Mouse (Mus musculus) kidney, adult 11 months (tissue): Measurements from ENCODE around the gene Defa2.
"Not testable (repeated sequence)": the region's sequence is repeated elsewhere in the genome, so short reads cannot be mapped to it uniquely, and the experiment has no call there.

Experiments used
- DNase-seq: peaks from one replicate; pipeline ENCODE4 v3.0.0; 2022

Defa2 gene

GRCm38 (mm10) chr8:21378215-21378614, at the start of gene Defa2:
Defa2 (plus strand) TSS chr8:21378515.
- not testable (repeated sequence) for DNase-seq

- not testable (repeated sequence) for DNase-seq
These were observed 13.2 kb downstream of the Defa2 start, which contains the start of gene Defa33 for GRCm38 (mm10) chr8:21391511-21391910. Defa33 (plus strand) TSS chr8:21391811.

GRCm38 (mm10) chr8:21427111-21427510, 48.8 kb downstream of the Defa2 start, which contains the start of gene Defa36:
Defa36 (plus strand) TSS chr8:21427411.
- DNase-seq, result not testable (repeated sequence)
